Mouse (Mus musculus) midbrain, embryonic 13.5 days (tissue): ENCODE data around the gene Scn2a. TPM values are rescaled to one million over a fixed set of nuclear protein-coding genes. Genes with fewer than 3 reads are reported as not detected.

Experiments used
- ATAC-seq: fragments of 200-750 bp; cut with Nextera tagmentation; 2 replicates; pipeline ENCODE4 v1.8.0; 2017; ENCODE audit warnings: mild to moderate bottlenecking, moderate TSS enrichment, moderate library complexity
- H3K27ac ChIP-seq: fragments of 300-500 bp; sonication (generic); 2 replicates; pipeline ENCODE4 v1.5.1; 2015; ENCODE audit warnings: inconsistent platforms, mild to moderate bottlenecking, moderate library complexity
- H3K27me3 ChIP-seq: fragments of 300-500 bp; sonication (generic); 2 replicates; pipeline ENCODE4 v1.6.1; 2015; ENCODE audit warnings: mild to moderate bottlenecking, inconsistent platforms
- H3K36me3 ChIP-seq: fragments of 300-500 bp; sonication (generic); 2 replicates; pipeline ENCODE4 v1.6.1; 2015; ENCODE audit warnings: mild to moderate bottlenecking, inconsistent platforms
- H3K4me1 ChIP-seq: fragments of 300-500 bp; sonication (generic); replicated peaks from 2 replicates; pipeline ENCODE4 v1.6.1; 2015; ENCODE audit warnings: inconsistent platforms
- H3K4me2 ChIP-seq: fragments of 300-500 bp; sonication (generic); replicated peaks from 2 replicates; pipeline ENCODE4 v1.6.1; 2015; ENCODE audit warnings: moderate library complexity, mild to moderate bottlenecking, inconsistent platforms
- H3K4me3 ChIP-seq: fragments of 300-500 bp; sonication (generic); replicated peaks from 2 replicates; pipeline ENCODE4 v1.5.1; 2015; ENCODE audit warnings: mild to moderate bottlenecking, inconsistent platforms
- H3K9ac ChIP-seq: fragments of 300-500 bp; sonication (generic); replicated peaks from 2 replicates; pipeline ENCODE4 v1.6.1; 2015; ENCODE audit warnings: mild to moderate bottlenecking, inconsistent platforms
- H3K9me3 ChIP-seq: fragments of 300-500 bp; sonication (generic); 2 replicates; pipeline ENCODE4 v1.6.1; 2016; ENCODE audit warnings: mild to moderate bottlenecking, inconsistent platforms
- WGBS: fragments of 180-500 bp; shearing (Covaris S2); methylation state at CpG from one replicate; pipeline ENCODE4 v1.1.7; 2015; 5-methylcytosine and 5-hydroxymethylcytosine counted together
- polyA plus RNA-seq: library from polyadenylated mRNA; unstranded; fragments of >200 nt; fragmentation: Nextera tagmentation; extraction: Ambion mirVana; gene quantifications from 2 replicates; pipeline ENCODE4 v1.2.1, GENCODE M21; 2015

Scn2a gene
- polyA plus RNA-seq, 1 experiment from 2014 or later = 28.5 TPM

GRCm38 (mm10) chr2:65667590-65668436 is 47.2 kb downstream of the Scn2a start:
- Histone ChIP-seq H3K9ac (no peak overlapping the region), H3K27me3 (no peaks in the 10 kb centered on the region), H3K36me3 (no peaks in the 10 kb centered on the region), H3K4me1 (peaks cover 35% of the 10 kb centered on the region), H3K4me2 (peak overlapping the region; percentile 57), H3K4me3 (peak overlapping the region; percentile 48), H3K9me3 (no peaks in the 10 kb centered on the region), H3K27ac (peak overlapping the region; percentile 41)
- ATAC-seq = peak; percentile 75
- 53% methylated on average over 18 of the region's 18 CpGs for WGBS

GRCm38 (mm10) chr2:65668437-65669135 is 48.0 kb downstream of the Scn2a start:
- WGBS = 13% methylated on average over 12 of the region's 12 CpGs
- no peaks in the 10 kb centered on the region for H3K27me3 ChIP-seq
- H3K4me3 ChIP-seq = peak overlapping the region; percentile 48
- peaks cover 33% of the 10 kb centered on the region for H3K4me1 ChIP-seq
- H3K9ac ChIP-seq = peak overlapping the region; percentile 66
- no peaks in the 10 kb centered on the region for H3K9me3 ChIP-seq
- peak overlapping the region; percentile 57 for H3K4me2 ChIP-seq
- peak overlapping the region; percentile 79 for H3K27ac ChIP-seq
- ATAC-seq = peak; percentile 99
- no peaks in the 10 kb centered on the region for H3K36me3 ChIP-seq

- no peaks in the 10 kb centered on the region for H3K36me3 ChIP-seq
- peak overlapping the region; percentile 57 for H3K4me2 ChIP-seq
- H3K9ac ChIP-seq = no peak overlapping the region; the same call in 1 of the 2 replicates
Observed at GRCm38 (mm10) chr2:65669561-65669960, 49.0 kb downstream of the Scn2a start.

GRCm38 (mm10) chr2:65670153-65670817 is 49.7 kb downstream of the Scn2a start:
- ATAC-seq = no peak
- peak overlapping the region; percentile 8; the same call in 1 of the 2 replicates for H3K9ac ChIP-seq
- peak overlapping the region; percentile 57 for H3K4me2 ChIP-seq
- 58% methylated on average over 12 of the region's 12 CpGs for WGBS
- no peaks in the 10 kb centered on the region for H3K9me3 ChIP-seq
- H3K27me3 ChIP-seq = no peaks in the 10 kb centered on the region
- H3K4me1 ChIP-seq = peaks cover 27% of the 10 kb centered on the region
- H3K36me3 ChIP-seq = no peaks in the 10 kb centered on the region
- H3K4me3 ChIP-seq = no peak overlapping the region
- H3K27ac ChIP-seq = no peak overlapping the region; the same call in 1 of the 2 replicates

More at GRCm38 (mm10) chr2:65669561-65669960, 49.0 kb downstream of the Scn2a start:
- H3K27me3 ChIP-seq = no peaks in the 10 kb centered on the region
- peak overlapping the region; percentile 48; the same call in 1 of the 2 replicates for H3K4me3 ChIP-seq
- no peaks in the 10 kb centered on the region for H3K9me3 ChIP-seq
- 84% methylated on average over 8 of the region's 8 CpGs for WGBS
- no peak overlapping the region for H3K27ac ChIP-seq
- no peak for ATAC-seq
- H3K4me1 ChIP-seq = peaks cover 29% of the 10 kb centered on the region

GRCm38 (mm10) chr2:65679621-65680020 is 59.0 kb downstream of the Scn2a start:
- no peak for ATAC-seq
- no peak overlapping the region for H3K4me3 ChIP-seq
- no peaks in the 10 kb centered on the region for H3K4me1 ChIP-seq
- peaks cover 6% of the 10 kb centered on the region; the same call in 1 of the 2 replicates for H3K36me3 ChIP-seq
- no peaks in the 10 kb centered on the region for H3K27me3 ChIP-seq
- no peak overlapping the region for H3K4me2 ChIP-seq
- H3K9ac ChIP-seq = no peak overlapping the region
- H3K27ac ChIP-seq = no peak overlapping the region
- H3K9me3 ChIP-seq = no peaks in the 10 kb centered on the region
- 90% methylated on average over 4 of the region's 4 CpGs for WGBS

GRCm38 (mm10) chr2:65685151-65685550 is 64.6 kb downstream of the Scn2a start:
- no peaks in the 10 kb centered on the region for H3K27me3 ChIP-seq
- H3K4me1 ChIP-seq = no peaks in the 10 kb centered on the region
- no peak for ATAC-seq
- 88% methylated on average over 3 of the region's 3 CpGs for WGBS
- H3K36me3 ChIP-seq = peaks cover 23% of the 10 kb centered on the region
- no peak overlapping the region for H3K4me2 ChIP-seq
- no peak overlapping the region for H3K4me3 ChIP-seq
- H3K9me3 ChIP-seq = no peaks in the 10 kb centered on the region
- H3K9ac ChIP-seq = no peak overlapping the region
- no peak overlapping the region for H3K27ac ChIP-seq

- no peak overlapping the region for H3K4me2 ChIP-seq
- peaks cover 31% of the 10 kb centered on the region for H3K36me3 ChIP-seq
- no peaks in the 10 kb centered on the region for H3K9me3 ChIP-seq
- no peaks in the 10 kb centered on the region for H3K27me3 ChIP-seq
- 82% methylated on average over 6 of the region's 6 CpGs for WGBS
- no peak overlapping the region for H3K4me3 ChIP-seq
- no peak overlapping the region for H3K9ac ChIP-seq
- no peaks in the 10 kb centered on the region for H3K4me1 ChIP-seq
- no peak overlapping the region for H3K27ac ChIP-seq
- no peak for ATAC-seq
Observed at GRCm38 (mm10) chr2:65690456-65691184, 70.0 kb downstream of the Scn2a start.

- no peak for ATAC-seq
- Histone ChIP-seq H3K4me2 (no peak overlapping the region), H3K9me3 (no peaks in the 10 kb centered on the region), H3K27ac (no peak overlapping the region), H3K9ac (no peak overlapping the region), H3K36me3 (peaks cover 21% of the 10 kb centered on the region), H3K4me3 (no peak overlapping the region), H3K4me1 (no peaks in the 10 kb centered on the region), H3K27me3 (no peaks in the 10 kb centered on the region)
- 66% methylated on average over 3 of the region's 3 CpGs for WGBS
Observed at GRCm38 (mm10) chr2:65694485-65694884, 73.9 kb downstream of the Scn2a start.

GRCm38 (mm10) chr2:65695061-65695460 is 74.5 kb downstream of the Scn2a start:
- H3K27me3 ChIP-seq = no peaks in the 10 kb centered on the region
- ATAC-seq = no peak
- no peak overlapping the region for H3K9ac ChIP-seq
- no peaks in the 10 kb centered on the region for H3K9me3 ChIP-seq
- 84% methylated on average over 7 of the region's 7 CpGs for WGBS
- H3K27ac ChIP-seq = no peak overlapping the region
- no peak overlapping the region for H3K4me2 ChIP-seq
- H3K4me1 ChIP-seq = no peaks in the 10 kb centered on the region
- H3K4me3 ChIP-seq = no peak overlapping the region
- peaks cover 18% of the 10 kb centered on the region for H3K36me3 ChIP-seq

- Histone ChIP-seq H3K27ac (no peak overlapping the region), H3K4me1 (no peaks in the 10 kb centered on the region), H3K27me3 (no peaks in the 10 kb centered on the region), H3K9ac (no peak overlapping the region), H3K4me2 (no peak overlapping the region), H3K4me3 (no peak overlapping the region), H3K36me3 (peaks cover 26% of the 10 kb centered on the region), H3K9me3 (no peaks in the 10 kb centered on the region)
- WGBS = 96% methylated on average over 1 of the region's 1 CpGs
- ATAC-seq = no peak
Observed at GRCm38 (mm10) chr2:65700246-65700645, 79.7 kb downstream of the Scn2a start.

GRCm38 (mm10) chr2:65701175-65701574 is 80.6 kb downstream of the Scn2a start:
- H3K4me2 ChIP-seq = no peak overlapping the region
- no peak overlapping the region for H3K27ac ChIP-seq
- no peaks in the 10 kb centered on the region for H3K4me1 ChIP-seq
- H3K4me3 ChIP-seq = no peak overlapping the region
- 84% methylated on average over 3 of the region's 3 CpGs for WGBS
- peaks cover 24% of the 10 kb centered on the region; the same call in 1 of the 2 replicates for H3K36me3 ChIP-seq
- no peaks in the 10 kb centered on the region for H3K27me3 ChIP-seq
- ATAC-seq = no peak
- no peak overlapping the region for H3K9ac ChIP-seq
- no peaks in the 10 kb centered on the region for H3K9me3 ChIP-seq
